Mouse (Mus musculus): ENCODE data around the gene Pold2. TPM values are rescaled to one million over a fixed set of nuclear protein-coding genes. Genes with fewer than 3 reads are reported as not detected.

Pold2 gene
- total RNA-seq, 2 experiments from 2014 or later = 44.3 to 50.2 TPM

Other genes with a start within 250 kb of the Pold2 start
- 100 to 1,000 TPM; 117 to 202 TPM for gene Mrps24, start 162.6 kb downstream of the Pold2 start, total RNA-seq (2021)
- gene Urgcp, start 115.9 kb downstream of the Pold2 start, total RNA-seq (2021) = 10 to 100 TPM; 59.2 to 64.6 TPM
- gene Dbnl, start 89.8 kb downstream of the Pold2 start, total RNA-seq (2021) = 10 to 100 TPM; 67.3 to 73.6 TPM
- gene Pgam2, start 74.6 kb downstream of the Pold2 start, total RNA-seq (2021) = not detected
- 1 to 10 TPM; 5.6 to 6.9 TPM for gene Polm, start 40.3 kb downstream of the Pold2 start, total RNA-seq (2021)
- gene Aebp1, start 16.3 kb downstream of the Pold2 start, total RNA-seq (2021) = 100 to 1,000 TPM; 372 to 401 TPM
- not detected for gene Myl7, start 20.5 kb upstream of the Pold2 start, total RNA-seq (2021)
- gene Gck, start 71.8 kb upstream of the Pold2 start, total RNA-seq (2021) = 1 to 10 TPM; 2.1 to 2.4 TPM
- gene Ykt6, start 77.4 kb upstream of the Pold2 start, total RNA-seq (2021) = 10 to 100 TPM; 70.0 to 86.4 TPM
- gene Camk2b, start 188.1 kb upstream of the Pold2 start, total RNA-seq (2021) = 10 to 100 TPM in 1 of 2 experiments, 1 to 10 TPM in 1; 7.8 to 14.5 TPM